Mouse (Mus musculus) heart, postnatal 0 days (tissue): ENCODE measurements at regions not wholly inside any gene's neighbourhood (a gene's known extent, or its start where the extent isn't known, plus 50 kb on each side); places are given as distances from the start of the nearest gene placed in this dataset.

ENCODE experiments used
- ATAC-seq: fragments of 200-750 bp; cut with Nextera tagmentation; 2 replicates; pipeline ENCODE4 v1.8.0; 2017; ENCODE audit warnings: low read depth, moderate number of reproducible peaks, moderate library complexity; ENCODE audit not compliant: insufficient read depth
- DNase-seq: peaks from one replicate; pipeline ENCODE4 v3.0.0-alpha.2; 2016; ENCODE audit warnings: low spot score
- H3K27ac ChIP-seq: fragments of 300-500 bp; sonication (generic); 2 replicates; pipeline ENCODE4 v1.5.1; 2014; ENCODE audit warnings: low read depth, mild to moderate bottlenecking
- H3K27me3 ChIP-seq: fragments of 300-500 bp; sonication (generic); 2 replicates; pipeline ENCODE4 v1.6.1; 2014; ENCODE audit warnings: low read length, mixed read lengths; ENCODE audit not compliant: control insufficient read depth, insufficient read depth
- H3K36me3 ChIP-seq: fragments of 300-500 bp; sonication (generic); replicated peaks from 2 replicates; pipeline ENCODE4 v1.6.1; 2014; ENCODE audit warnings: low read length, mixed read lengths; ENCODE audit not compliant: control insufficient read depth, insufficient read depth
- H3K4me1 ChIP-seq: fragments of 300-500 bp; sonication (generic); 2 replicates; pipeline ENCODE4 v1.6.1; 2014; ENCODE audit warnings: antibody characterized with exemption; ENCODE audit not compliant: control insufficient read depth, insufficient read depth
- H3K4me2 ChIP-seq: fragments of 300-500 bp; sonication (generic); 2 replicates; pipeline ENCODE4 v1.6.1; 2014; ENCODE audit warnings: low read depth, mild to moderate bottlenecking, low read length, moderate library complexity
- H3K4me3 ChIP-seq: fragments of 300-500 bp; sonication (generic); 2 replicates; pipeline ENCODE4 v1.5.1; 2014; ENCODE audit warnings: low read depth, low read length
- H3K9ac ChIP-seq: fragments of 300-500 bp; sonication (generic); replicated peaks from 2 replicates; pipeline ENCODE4 v1.6.1; 2014; ENCODE audit warnings: low read depth, low read length, mixed read lengths
- H3K9me3 ChIP-seq: fragments of 300-500 bp; sonication (generic); replicated peaks from 2 replicates; pipeline ENCODE4 v1.6.1; 2016; ENCODE audit warnings: low read length; ENCODE audit not compliant: control insufficient read depth
- CTCF ChIP-seq: IDR thresholded peaks from 2 replicates; pipeline ENCODE4 v1.5.1; 2016; ENCODE audit warnings: antibody characterized with exemption, control low read depth, low read depth
- EP300 ChIP-seq: IDR thresholded peaks from 2 replicates; pipeline ENCODE4 v1.6.1; 2016; ENCODE audit warnings: antibody characterized with exemption, low read depth
- WGBS: fragments of 180-500 bp; shearing (Covaris S2); extraction: QIAGEN DNeasy Blood & Tissue Kit; methylation state at CpG from one replicate; pipeline ENCODE4 v1.1.7; 2014; 5-methylcytosine and 5-hydroxymethylcytosine counted together

- H3K9me3 ChIP-seq, result peaks cover 4% of the 10 kb centered on the region; the same call in 1 of the 2 replicates
- TF ChIP-seq EP300, result no peak
- TF ChIP-seq CTCF, result no peak
- no peak overlapping the region for H3K9ac ChIP-seq
- DNase-seq (no peak), ATAC-seq (no peak)
- WGBS, result 83% methylated on average over 4 of the region's 4 CpGs
- no peaks in the 10 kb centered on the region for H3K27me3 ChIP-seq
- H3K4me2 ChIP-seq, result no peak overlapping the region
- H3K4me1 ChIP-seq, result no peaks in the 10 kb centered on the region
- no peak overlapping the region for H3K4me3 ChIP-seq
- H3K27ac ChIP-seq, result no peak overlapping the region
- H3K36me3 ChIP-seq, result no peaks in the 10 kb centered on the region
Observed at GRCm38 (mm10) chr1:184503827-184504355, 228.5 kb downstream of the Hlx start.

DNA sequence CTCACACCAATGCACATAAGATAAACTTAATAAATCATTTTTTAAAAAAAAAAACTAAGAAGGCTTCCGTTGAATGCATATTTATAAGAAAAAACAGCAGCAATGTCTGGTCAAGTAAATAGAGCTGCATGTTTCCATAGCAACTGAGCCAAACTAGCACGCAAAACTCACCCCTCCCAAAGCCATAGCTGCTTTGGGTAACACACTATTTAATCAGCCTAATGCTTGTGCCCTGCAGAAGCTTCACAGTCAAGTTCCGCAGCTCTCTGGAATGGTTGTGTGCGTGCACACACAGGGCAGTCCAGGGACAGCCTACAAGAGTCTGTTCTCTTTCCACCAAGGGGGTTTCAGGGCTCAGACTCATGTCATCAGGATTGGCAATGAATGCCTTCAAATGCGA, 231.7 kb downstream of the Hlx start:
- Histone ChIP-seq H3K27ac (no peak overlapping the region), H3K9ac (no peak overlapping the region), H3K36me3 (no peaks in the 10 kb centered on the region), H3K27me3 (no peaks in the 10 kb centered on the region), H3K4me2 (no peak overlapping the region), H3K9me3 (peaks cover 9% of the 10 kb centered on the region), H3K4me1 (no peaks in the 10 kb centered on the region), H3K4me3 (no peak overlapping the region)
- TF ChIP-seq EP300 (no peak), CTCF (no peak)
- ATAC-seq (no peak), DNase-seq (no peak)
- WGBS, result 73% methylated on average over 5 of the region's 5 CpGs

DNA sequence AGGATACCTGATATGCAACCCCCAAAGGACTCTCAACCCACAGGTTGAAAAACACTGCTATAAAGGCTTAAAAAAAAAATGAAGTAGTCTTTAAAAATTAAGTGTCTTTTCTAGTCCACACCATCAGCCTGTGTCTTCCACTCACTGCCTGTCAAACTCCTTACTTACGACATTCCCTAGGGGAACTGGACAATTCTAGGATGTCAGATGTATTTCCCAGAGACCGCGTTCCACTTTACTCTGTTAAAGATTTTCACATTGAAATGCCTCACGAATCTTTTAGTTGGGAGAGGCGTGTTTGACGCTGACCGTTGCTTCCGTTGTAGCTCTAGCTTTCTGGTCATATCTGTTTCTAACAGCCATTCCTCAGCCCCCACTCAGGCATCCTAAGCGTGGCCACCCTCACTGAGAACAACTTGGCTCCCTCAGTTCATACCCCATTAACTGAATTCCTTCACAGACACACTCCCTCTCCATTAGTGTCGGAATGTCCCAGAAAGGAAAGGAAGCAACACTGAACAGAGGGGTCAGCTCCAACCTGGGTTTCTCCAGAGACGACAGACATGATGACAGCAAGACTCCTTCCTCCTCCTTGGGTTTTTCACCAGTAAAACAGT, 233.4 kb downstream of the Hlx start:
- H3K9me3 ChIP-seq, result peaks cover 9% of the 10 kb centered on the region
- WGBS, result 47% methylated on average over 11 of the region's 11 CpGs
- H3K27ac ChIP-seq, result no peak overlapping the region
- H3K4me1 ChIP-seq, result no peaks in the 10 kb centered on the region
- no peak overlapping the region for H3K9ac ChIP-seq
- H3K36me3 ChIP-seq, result no peaks in the 10 kb centered on the region
- H3K4me2 ChIP-seq, result no peak overlapping the region
- TF ChIP-seq EP300 (no peak), CTCF (no peak)
- no peaks in the 10 kb centered on the region for H3K27me3 ChIP-seq
- no peak overlapping the region for H3K4me3 ChIP-seq
- DNase-seq (peak; percentile 6), ATAC-seq (no peak)

DNA sequence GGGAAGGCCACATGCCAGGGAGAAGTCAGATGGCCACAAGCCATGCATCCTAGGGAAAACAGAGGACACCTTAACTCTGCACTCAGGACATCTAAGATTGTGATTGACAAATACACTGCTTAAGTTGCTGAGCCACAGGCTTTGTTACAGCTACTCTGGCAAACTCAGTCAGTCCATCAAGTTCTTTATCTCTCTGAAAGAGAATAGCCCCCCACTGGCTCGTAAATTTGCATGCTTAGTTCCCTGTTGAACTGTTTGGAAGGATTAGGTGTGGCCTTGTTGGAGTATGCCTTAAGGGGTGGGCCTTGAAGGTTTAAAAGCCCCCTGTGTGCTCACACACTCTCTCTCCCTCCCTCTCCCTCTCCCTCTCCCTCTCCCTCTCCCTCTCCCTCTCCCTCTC, 235.4 kb downstream of the Hlx start:
- Histone ChIP-seq H3K9ac (no peak overlapping the region), H3K27me3 (no peaks in the 10 kb centered on the region), H3K9me3 (peaks cover 5% of the 10 kb centered on the region; the same call in 1 of the 2 replicates), H3K4me2 (no peak overlapping the region), H3K4me3 (no peak overlapping the region), H3K36me3 (no peaks in the 10 kb centered on the region), H3K27ac (no peak overlapping the region), H3K4me1 (no peaks in the 10 kb centered on the region)
- 45% methylated on average over 1 of the region's 1 CpGs for WGBS
- ATAC-seq, result no peak
- TF ChIP-seq EP300, result no peak
- no peak for TF ChIP-seq CTCF
- no peak for DNase-seq

GRCm38 (mm10) chr1:184493811-184494210, 238.6 kb downstream of the Hlx start:
- H3K27me3 ChIP-seq, result no peaks in the 10 kb centered on the region
- no peak for DNase-seq
- no peak overlapping the region for H3K4me2 ChIP-seq
- WGBS, result 69% methylated on average over 8 of the region's 8 CpGs
- H3K36me3 ChIP-seq, result no peaks in the 10 kb centered on the region
- no peaks in the 10 kb centered on the region for H3K4me1 ChIP-seq
- H3K4me3 ChIP-seq, result no peak overlapping the region
- no peak overlapping the region for H3K9ac ChIP-seq
- ATAC-seq, result no peak
- no peak overlapping the region for H3K27ac ChIP-seq
- H3K9me3 ChIP-seq, result peaks cover 5% of the 10 kb centered on the region; the same call in 1 of the 2 replicates
- TF ChIP-seq CTCF, result no peak

DNA sequence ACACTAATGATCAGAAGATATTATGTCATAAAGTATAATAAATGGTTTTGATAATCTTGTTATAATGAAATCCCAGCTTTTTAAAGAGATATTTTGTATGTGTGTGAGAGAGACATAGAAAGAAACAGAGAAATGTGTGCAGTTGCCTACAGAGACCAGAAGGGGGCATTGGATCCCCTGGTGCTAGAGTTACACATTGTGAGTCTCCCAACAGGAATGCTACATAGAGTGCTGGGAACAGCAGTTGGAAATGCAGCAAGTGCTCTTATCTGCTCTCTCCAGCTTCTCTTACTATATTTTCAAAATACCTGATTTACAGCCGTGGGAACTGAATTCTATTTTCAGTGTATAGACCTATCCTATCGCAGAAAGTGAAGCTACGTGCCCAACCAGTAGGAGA, 240.3 kb downstream of the Hlx start:
- H3K27ac ChIP-seq, result no peak overlapping the region
- DNase-seq, result no peak
- H3K4me1 ChIP-seq, result no peaks in the 10 kb centered on the region
- no peaks in the 10 kb centered on the region for H3K27me3 ChIP-seq
- 0 out of 2 replicates have a peak, but pooled peaks have one; percentile 12 for TF ChIP-seq CTCF
- no peak for TF ChIP-seq EP300
- H3K4me2 ChIP-seq, result no peak overlapping the region
- WGBS, result 79% methylated on average over 3 of the region's 3 CpGs
- no peaks in the 10 kb centered on the region for H3K36me3 ChIP-seq
- H3K9ac ChIP-seq, result no peak overlapping the region
- ATAC-seq, result no peak
- H3K4me3 ChIP-seq, result no peak overlapping the region
- H3K9me3 ChIP-seq, result no peaks in the 10 kb centered on the region
